8 mouse cellular contexts compared by ENCODE assay signal in the genomic region with DNA sequence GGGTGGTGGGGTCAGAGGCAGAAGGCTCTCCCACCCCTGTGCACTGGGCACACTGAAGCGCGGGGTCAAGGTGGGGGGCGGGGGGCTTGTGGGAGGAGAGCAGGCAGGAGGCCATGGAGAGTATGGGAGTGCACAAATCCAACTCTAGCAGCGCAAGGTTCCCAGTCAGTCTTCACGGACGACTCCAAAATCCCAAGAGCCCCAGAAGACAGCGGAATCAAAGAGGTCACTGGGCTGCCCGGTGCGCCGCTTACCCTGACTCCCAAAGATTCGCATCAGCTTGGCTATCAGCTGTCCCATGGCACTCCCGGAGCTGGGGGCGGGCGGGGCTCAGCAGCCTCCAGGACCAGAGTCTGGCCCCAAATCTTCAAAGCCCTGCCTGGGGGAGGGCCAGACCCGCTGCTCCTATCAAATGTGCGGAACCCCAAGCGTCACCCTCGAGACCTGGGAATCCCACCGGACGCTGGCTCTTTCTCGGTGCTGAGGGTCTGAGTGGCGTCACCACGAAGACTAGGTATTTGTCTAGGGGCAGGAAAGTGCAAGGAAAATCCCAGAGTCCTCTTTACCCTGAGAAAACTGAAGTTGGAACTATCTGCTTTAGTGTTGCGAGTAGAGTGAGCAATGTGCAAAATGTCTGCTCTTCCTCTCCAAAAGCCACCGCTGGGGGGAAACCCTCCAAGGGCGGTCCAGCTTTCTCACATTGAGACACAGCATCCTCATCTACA. TPM values are rescaled to one million over a fixed set of nuclear protein-coding genes. Genes with fewer than 3 reads are reported as not detected.
DNase-seq lines count a peak whose midpoint lies in the region; ATAC-seq and TF ChIP-seq lines count a peak whose summit lies in the region.

A gene (minus strand): TSS at position 618 of the 725 bp plus-strand sequence.

- peaks cover 31% of the 10 kb centered on the region for H3K27me3 ChIP-seq in heart, embryonic 15.5 days
- peaks cover 43% of the 10 kb centered on the region for H3K27me3 ChIP-seq in limb, embryonic 12.5 days
- peaks cover 18% of the 10 kb centered on the region for H3K27me3 ChIP-seq in midbrain, embryonic 13.5 days

- peak within 1 kb of the TSS; percentile 59 for H3K9ac ChIP-seq in heart, embryonic 15.5 days
- peak within 1 kb of the TSS; percentile 52 for H3K9ac ChIP-seq in limb, embryonic 12.5 days (replicated peaks)
- peak within 1 kb of the TSS; percentile 65 for H3K9ac ChIP-seq in midbrain, embryonic 13.5 days (replicated peaks)

- peak; percentile 32; the same call in 1 of the 2 replicates for ATAC-seq in heart, embryonic 15.5 days (replicated peaks; ENCODE audit: insufficient number of reproducible peaks, insufficient read depth, low FRiP score, low read depth)
- peak; percentile 52; the same call in 1 of the 2 replicates for ATAC-seq in limb, embryonic 12.5 days (ENCODE audit: insufficient number of reproducible peaks, insufficient read depth, low FRiP score, low TSS enrichment, low read depth)
- ATAC-seq in midbrain, embryonic 13.5 days = peak; percentile 41

- no peak within 1 kb of the TSS for H3K27ac ChIP-seq in layer of hippocampus, adult 2 months
- 0 out of 2 replicates have a peak within 1 kb of the TSS, but pooled peaks have one; percentile 13 for H3K27ac ChIP-seq in heart, embryonic 15.5 days
- no peak within 1 kb of the TSS for H3K27ac ChIP-seq in limb, embryonic 12.5 days
- no peak within 1 kb of the TSS for H3K27ac ChIP-seq in midbrain, embryonic 13.5 days

- H3K4me3 ChIP-seq in layer of hippocampus, adult 2 months = peak within 1 kb of the TSS; percentile 60
- peak within 1 kb of the TSS; percentile 59 for H3K4me3 ChIP-seq in heart, embryonic 15.5 days
- H3K4me3 ChIP-seq in limb, embryonic 12.5 days (replicated peaks) = peak within 1 kb of the TSS; percentile 52
- H3K4me3 ChIP-seq in midbrain, embryonic 13.5 days (replicated peaks) = peak within 1 kb of the TSS; percentile 44

- no peak for DNase-seq in layer of hippocampus, adult 2 months (ENCODE audit: low spot score in 2 of 2)
- DNase-seq in layer of hippocampus, postnatal 36 days = no peak
- DNase-seq in embryo, embryonic 11 days = peak; percentile 69
- DNase-seq in testis, postnatal 10 days (ENCODE audit: low spot score) = peak; percentile 67
- DNase-seq in urinary bladder, postnatal 4 days (ENCODE audit: low spot score in 2 of 2) = no peak

- WGBS in heart, embryonic 15.5 days = 1% methylated on average over 26 of the region's 26 CpGs
- WGBS in limb, embryonic 12.5 days = 1% methylated on average over 26 of the region's 26 CpGs
- WGBS in midbrain, embryonic 13.5 days = 2% methylated on average over 26 of the region's 26 CpGs

- H3K4me1 ChIP-seq in heart, embryonic 15.5 days (replicated peaks) = peaks cover 19% of the 10 kb centered on the region
- H3K4me1 ChIP-seq in limb, embryonic 12.5 days (replicated peaks) = peaks cover 24% of the 10 kb centered on the region
- H3K4me1 ChIP-seq in midbrain, embryonic 13.5 days (replicated peaks) = peaks cover 19% of the 10 kb centered on the region

- H3K4me2 ChIP-seq in heart, embryonic 15.5 days = peak within 1 kb of the TSS; percentile 97
- peak within 1 kb of the TSS; percentile 91 for H3K4me2 ChIP-seq in limb, embryonic 12.5 days
- H3K4me2 ChIP-seq in midbrain, embryonic 13.5 days (replicated peaks) = peak within 1 kb of the TSS; percentile 79

- peak; percentile 71 for TF ChIP-seq CTCF in layer of hippocampus, adult 2 months (conservative IDR thresholded peaks at IDR 0.05)

- H3K36me3 ChIP-seq in heart, embryonic 15.5 days = no peaks in the 10 kb centered on the region
- no peaks in the 10 kb centered on the region for H3K36me3 ChIP-seq in limb, embryonic 12.5 days
- H3K36me3 ChIP-seq in midbrain, embryonic 13.5 days = no peaks in the 10 kb centered on the region

- no peaks in the 10 kb centered on the region for H3K9me3 ChIP-seq in heart, embryonic 15.5 days (replicated peaks)
- no peaks in the 10 kb centered on the region for H3K9me3 ChIP-seq in limb, embryonic 12.5 days
- H3K9me3 ChIP-seq in midbrain, embryonic 13.5 days = no peaks in the 10 kb centered on the region

RNA-seq across cellular contexts. Expression of the gene that starts here (rescaled TPM):
- total RNA-seq in layer of hippocampus, adult 2 months (2021) = 1 to 10 TPM; 1.4 to 1.7 TPM
- 1 to 10 TPM; 1.0 to 1.1 TPM for total RNA-seq in layer of hippocampus, postnatal 36 days (2021)
- polyA plus RNA-seq in heart, embryonic 15.5 days (2015; fragmentation: Nextera tagmentation; extraction: Ambion mirVana) = 3.8 and 6.9 TPM in 2 replicates
- polyA plus RNA-seq in limb, embryonic 12.5 days (2016; fragmentation: Nextera tagmentation; extraction: Ambion mirVana) = 5.9 and 7.1 TPM in 2 replicates
- 8.0 and 10.5 TPM in 2 replicates for polyA plus RNA-seq in midbrain, embryonic 13.5 days (2015; fragmentation: Nextera tagmentation; extraction: Ambion mirVana)

Comparison
In these comparisons a context has a peak if more than half of its experiments do, and no peak if none do; other contexts are left out.
1. DNase-seq: peak in embryo, embryonic 11 days (single experiment) and testis, postnatal 10 days (single experiment); none in layer of hippocampus, adult 2 months (0 of 2), layer of hippocampus, postnatal 36 days (0 of 2) and urinary bladder, postnatal 4 days (0 of 2).
2. Peak in every context shown above with its lines, with median percentiles within 50 percentile points of each other: H3K4me3 ChIP-seq, ATAC-seq, H3K4me2 ChIP-seq and H3K9ac ChIP-seq.